29 mouse cellular contexts compared by ENCODE assay signal in genomic region chr6:31702931-31703330, GRCm38 (mm10).
DNase-seq lines count a peak whose midpoint lies in the region; ATAC-seq lines count a peak whose summit lies in the region.
"Had no signal": no experiment of that assay in that cellular context is flagged by ENCODE, and none has a peak within 500 bp of the region (broad histone marks: within the 10 kb centered on the region; RNA-seq: fewer than 3 reads in every experiment).

No protein-coding gene starts in this region.

- H3K9me3 ChIP-seq in forebrain, embryonic 11.5 days (ENCODE audit: control insufficient read depth, low read length), result no peaks in the 10 kb centered on the region
- no peaks in the 10 kb centered on the region for H3K9me3 ChIP-seq in forebrain, embryonic 10.5 days
- H3K9me3 ChIP-seq in forebrain, embryonic 13.5 days (replicated peaks), result no peaks in the 10 kb centered on the region
- H3K9me3 ChIP-seq: embryonic facial prominence, embryonic 10.5 days; embryonic facial prominence, embryonic 15.5 days; heart, embryonic 13.5 days; limb, embryonic 12.5 days; liver, embryonic 15.5 days; midbrain, embryonic 10.5 days had no signal

- no peak overlapping the region for H3K4me3 ChIP-seq in forebrain, embryonic 11.5 days (ENCODE audit: low read depth, low read length)
- no peak overlapping the region for H3K4me3 ChIP-seq in forebrain, embryonic 10.5 days
- H3K4me3 ChIP-seq in forebrain, embryonic 13.5 days, result no peak overlapping the region
- H3K4me3 ChIP-seq: embryonic facial prominence, embryonic 10.5 days; embryonic facial prominence, embryonic 15.5 days; heart, embryonic 13.5 days; limb, embryonic 12.5 days; liver, embryonic 15.5 days; midbrain, embryonic 10.5 days had no signal

- WGBS in forebrain, embryonic 11.5 days, result 11% methylated on average over 7 of the region's 7 CpGs
- 18% methylated on average over 7 of the region's 7 CpGs for WGBS in forebrain, embryonic 10.5 days
- 3% methylated on average over 7 of the region's 7 CpGs for WGBS in forebrain, embryonic 13.5 days

- peaks cover 4% of the 10 kb centered on the region; the same call in 1 of the 2 replicates for H3K4me1 ChIP-seq in forebrain, embryonic 11.5 days (replicated peaks; ENCODE audit: control insufficient read depth, insufficient read depth, low read length)
- H3K4me1 ChIP-seq in forebrain, embryonic 10.5 days, result peaks cover 13% of the 10 kb centered on the region
- H3K4me1 ChIP-seq in forebrain, embryonic 13.5 days, result peaks cover 21% of the 10 kb centered on the region
- H3K4me1 ChIP-seq: embryonic facial prominence, embryonic 15.5 days; heart, embryonic 13.5 days; limb, embryonic 12.5 days; liver, embryonic 15.5 days had no signal

- ATAC-seq in forebrain, embryonic 11.5 days (replicated peaks; ENCODE audit: low FRiP score), result no peak
- ATAC-seq in forebrain, embryonic 13.5 days, result peak; percentile 27; the same call in 1 of the 2 replicates
- ATAC-seq: intestine, embryonic 16.5 days had no signal

- DNase-seq in forebrain, embryonic 11.5 days (ENCODE audit: low spot score), result no peak
- no peak for DNase-seq in forebrain, embryonic 10.5 days (ENCODE audit: extremely low spot score, low spot score)
- DNase-seq in layer of hippocampus, postnatal 14 days (ENCODE audit: low spot score in 2 of 2), result peak; percentile 29 to 52
- no peak for DNase-seq in layer of hippocampus, adult 9-11 months
- DNase-seq in retina, embryonic 14.5 days (ENCODE audit: low spot score), result peak; percentile 39
- no peak for DNase-seq in frontal cortex, adult 2 months (ENCODE audit: extremely low spot score in 1 of 2, low spot score in 1 of 2)
- no peak for DNase-seq in spleen, adult 18-20 months
- DNase-seq: adrenal gland, adult 8-10 months; cerebellum, adult 8-10 months; cerebellum, postnatal 25 days; gastrocnemius, postnatal 10 days; heart, postnatal 10 days; kidney, adult 8-10 months; kidney, postnatal 4 days; lung, embryonic 14.5 days; lung, postnatal 14 days; right cerebral cortex, postnatal 25 days; thymus, adult 2 months; thymus, postnatal 36 days had no signal

- no peak overlapping the region for H3K9ac ChIP-seq in forebrain, embryonic 11.5 days (ENCODE audit: low read length)
- H3K9ac ChIP-seq in forebrain, embryonic 13.5 days, result peak overlapping the region; percentile 35; the same call in 1 of the 2 replicates
- H3K9ac ChIP-seq: embryonic facial prominence, embryonic 15.5 days; heart, embryonic 13.5 days; limb, embryonic 12.5 days; liver, embryonic 15.5 days; lung, embryonic 14.5 days had no signal

- no peak overlapping the region for H3K27ac ChIP-seq in forebrain, embryonic 11.5 days (ENCODE audit: low read depth, low read length)
- no peak overlapping the region for H3K27ac ChIP-seq in forebrain, embryonic 10.5 days
- peak overlapping the region; percentile 27; the same call in 1 of the 2 replicates for H3K27ac ChIP-seq in forebrain, embryonic 13.5 days
- H3K27ac ChIP-seq: embryonic facial prominence, embryonic 10.5 days; embryonic facial prominence, embryonic 15.5 days; heart, embryonic 13.5 days; kidney, postnatal 0 days; limb, embryonic 12.5 days; liver, embryonic 15.5 days; midbrain, embryonic 10.5 days; stomach, postnatal 0 days had no signal

- H3K36me3 ChIP-seq in forebrain, embryonic 11.5 days (ENCODE audit: control insufficient read depth, insufficient read depth, low read length), result no peaks in the 10 kb centered on the region
- H3K36me3 ChIP-seq in forebrain, embryonic 10.5 days (replicated peaks), result no peaks in the 10 kb centered on the region
- no peaks in the 10 kb centered on the region for H3K36me3 ChIP-seq in forebrain, embryonic 13.5 days (ENCODE audit: poor library complexity, severe bottlenecking)
- H3K36me3 ChIP-seq: embryonic facial prominence, embryonic 10.5 days; embryonic facial prominence, embryonic 15.5 days; heart, embryonic 13.5 days; limb, embryonic 12.5 days; liver, embryonic 15.5 days; midbrain, embryonic 10.5 days had no signal

- 0 out of 2 replicates have a peak overlapping the region, but pooled peaks have one; percentile 21 for H3K4me2 ChIP-seq in forebrain, embryonic 11.5 days (ENCODE audit: low read depth, low read length, severe bottlenecking)
- peak overlapping the region; percentile 40 for H3K4me2 ChIP-seq in forebrain, embryonic 13.5 days
- H3K4me2 ChIP-seq: embryonic facial prominence, embryonic 15.5 days; heart, embryonic 13.5 days; limb, embryonic 12.5 days; liver, embryonic 15.5 days; lung, embryonic 14.5 days had no signal

- no peaks in the 10 kb centered on the region for H3K27me3 ChIP-seq in forebrain, embryonic 11.5 days (ENCODE audit: control insufficient read depth, insufficient read depth, low read length)
- H3K27me3 ChIP-seq in forebrain, embryonic 10.5 days (ENCODE audit: poor library complexity, severe bottlenecking), result no peaks in the 10 kb centered on the region
- H3K27me3 ChIP-seq in forebrain, embryonic 13.5 days, result no peaks in the 10 kb centered on the region
- H3K27me3 ChIP-seq: embryonic facial prominence, embryonic 15.5 days had no signal

Comparison
In these comparisons a context has a peak if more than half of its experiments do, and no peak if none do; other contexts are left out.
1. DNase-seq: peak in layer of hippocampus, postnatal 14 days (2 of 2) and retina, embryonic 14.5 days (single experiment); none in forebrain, embryonic 11.5 days (single experiment), forebrain, embryonic 10.5 days (single experiment), layer of hippocampus, adult 9-11 months (single experiment), frontal cortex, adult 2 months (0 of 2) and spleen, adult 18-20 months (0 of 2).